Mouse (Mus musculus) cortical plate, adult 2 months (tissue): ENCODE results near the gene Klhdc4.

Source experiments
- CTCF ChIP-seq: fragments of 200-500 bp; IDR thresholded peaks from 2 replicates; pipeline ENCODE4 v1.5.1; 2011; ENCODE audit warnings: mild to moderate bottlenecking, control low read depth, low read length; ENCODE audit not compliant: insufficient read depth; ENCODE audit errors: extremely low read depth
- POLR2A ChIP-seq: fragments of 200-500 bp; IDR thresholded peaks from 2 replicates; pipeline ENCODE4 v1.6.1; 2011; ENCODE audit warnings: mild to moderate bottlenecking, low read length, control low read depth; ENCODE audit not compliant: insufficient read depth; ENCODE audit errors: extremely low read depth

DNA sequence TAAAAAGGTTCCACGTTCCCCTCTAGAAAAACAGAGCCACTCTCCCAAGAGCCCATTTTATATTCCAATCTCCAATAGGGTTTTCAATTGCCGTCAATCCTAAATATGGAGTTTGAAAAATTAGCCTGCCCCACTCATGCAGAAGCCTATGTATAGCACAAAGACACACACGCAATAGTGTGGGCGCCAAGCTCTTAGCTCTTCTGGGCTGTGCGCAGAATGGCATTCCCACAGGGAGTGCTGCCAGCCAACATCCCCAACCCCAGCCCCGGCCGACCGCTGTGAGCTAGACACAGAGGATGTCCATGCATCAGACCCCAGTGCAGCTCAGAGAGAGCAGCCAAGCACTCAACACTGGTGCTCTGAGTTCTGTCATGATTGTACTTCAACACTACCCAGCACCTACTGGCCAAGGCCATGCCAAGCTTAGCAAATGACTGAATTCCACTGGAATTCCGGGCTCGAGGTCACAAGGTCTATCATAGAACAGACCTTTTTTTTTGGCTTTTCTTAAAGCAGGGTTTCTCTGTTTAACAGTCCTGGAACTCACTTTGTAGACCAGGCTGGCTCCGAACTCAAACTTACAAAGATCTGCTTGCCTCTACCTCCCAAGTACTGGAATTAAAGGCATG, 19.7 kb downstream of the Klhdc4 start:
- TF ChIP-seq CTCF (no peak), POLR2A (peak; percentile 41; the same call in 1 of the 2 replicates)
